Mouse (Mus musculus): ENCODE measurements around the gene Arpc5l. TPM values are rescaled to one million over a fixed set of nuclear protein-coding genes. Genes with fewer than 3 reads are reported as not detected.
"Not testable (repeated sequence)": the region's sequence is repeated elsewhere in the genome, so short reads cannot be mapped to it uniquely, and the experiment has no call there.

Arpc5l gene
- polyA plus RNA-seq, 1 experiment from 2014 or later: 115 TPM

GRCm38 (mm10) chr2:39001866-39002265, 3.3 kb upstream of the Arpc5l start:
- 79% methylated on average over 3 of the region's 3 CpGs for WGBS
- Histone ChIP-seq H3K4me1 (peaks cover 35% of the 10 kb centered on the region), H3K4me3 (no peak overlapping the region), H3K9me3 (no peaks in the 10 kb centered on the region), H3K9ac (no peak overlapping the region), H3K4me2 (replicated peaks) (no peak overlapping the region), H3K27me3 (no peaks in the 10 kb centered on the region), H3K27ac (no peak overlapping the region), H3K36me3 (peaks cover 47% of the 10 kb centered on the region)
- no peak for ATAC-seq (ENCODE audit: low FRiP score, low read depth)

- 57% methylated on average over 8 of the region's 8 CpGs for WGBS
- H3K4me1 ChIP-seq: peaks cover 34% of the 10 kb centered on the region
- H3K27me3 ChIP-seq: no peaks in the 10 kb centered on the region
- peak overlapping the region; percentile 98 for H3K4me2 ChIP-seq (replicated peaks)
- H3K36me3 ChIP-seq: peaks cover 47% of the 10 kb centered on the region
- ATAC-seq (ENCODE audit: low FRiP score, low read depth): no peak
- peak overlapping the region; percentile 50 for H3K9ac ChIP-seq
- no peaks in the 10 kb centered on the region for H3K9me3 ChIP-seq
- no peak overlapping the region for H3K27ac ChIP-seq
- peak overlapping the region; percentile 79 for H3K4me3 ChIP-seq
Observed at GRCm38 (mm10) chr2:39003106-39003505, 2.0 kb upstream of the Arpc5l start.

- H3K4me1 ChIP-seq: peaks cover 34% of the 10 kb centered on the region
- no peaks in the 10 kb centered on the region for H3K27me3 ChIP-seq
- H3K9ac ChIP-seq: peak overlapping the region; percentile 95
- WGBS: 75% methylated on average over 5 of the region's 5 CpGs
- no peak for ATAC-seq (ENCODE audit: low FRiP score, low read depth)
- H3K4me3 ChIP-seq: peak overlapping the region; percentile 79
- no peaks in the 10 kb centered on the region for H3K9me3 ChIP-seq
- no peak overlapping the region for H3K27ac ChIP-seq
- H3K36me3 ChIP-seq: peaks cover 47% of the 10 kb centered on the region
- H3K4me2 ChIP-seq (replicated peaks): peak overlapping the region; percentile 98
Observed at GRCm38 (mm10) chr2:39003512-39003911, 1.6 kb upstream of the Arpc5l start.

- WGBS: 2% methylated on average over 11 of the region's 11 CpGs
- H3K27ac ChIP-seq: peak overlapping the region; percentile 88; the same call in 1 of the 2 replicates
- ATAC-seq (ENCODE audit: low FRiP score, low read depth): no peak
Observed at GRCm38 (mm10) chr2:39004372-39004771, 776 bp upstream of the Arpc5l start.

GRCm38 (mm10) chr2:39005574-39006079, 479 bp downstream of the Arpc5l start, which contains the start of gene Rpl35:
Gene Rpl35 (minus strand): TSS chr2:39005624.
- no peaks in the 10 kb centered on the region for H3K27me3 ChIP-seq
- H3K4me3 ChIP-seq: peak within 1 kb of the TSS; percentile 79
- H3K9ac ChIP-seq: peak within 1 kb of the TSS; percentile 95
- 0 out of 2 replicates have a peak, but pooled peaks have one; percentile 1 for ATAC-seq (ENCODE audit: low FRiP score, low read depth)
- peak within 1 kb of the TSS; percentile 88 for H3K27ac ChIP-seq
- H3K4me2 ChIP-seq (replicated peaks): peak within 1 kb of the TSS; percentile 98
- WGBS: 13% methylated on average over 15 of the region's 15 CpGs
- H3K9me3 ChIP-seq: no peaks in the 10 kb centered on the region
- H3K36me3 ChIP-seq: peaks cover 33% of the 10 kb centered on the region
- peaks cover 47% of the 10 kb centered on the region for H3K4me1 ChIP-seq

More at GRCm38 (mm10) chr2:39004372-39004771, 776 bp upstream of the Arpc5l start:
- Histone ChIP-seq H3K4me2 (replicated peaks) (peak overlapping the region; percentile 98), H3K36me3 (peaks cover 46% of the 10 kb centered on the region), H3K9me3 (no peaks in the 10 kb centered on the region), H3K4me3 (peak overlapping the region; percentile 79), H3K9ac (peak overlapping the region; percentile 95), H3K27me3 (no peaks in the 10 kb centered on the region), H3K4me1 (peaks cover 42% of the 10 kb centered on the region)

GRCm38 (mm10) chr2:39006149-39006730, 1.1 kb downstream of the Arpc5l start:
- 0 out of 2 replicates have a peak overlapping the region, but pooled peaks have one; percentile 95 for H3K9ac ChIP-seq
- peak overlapping the region; percentile 79 for H3K4me3 ChIP-seq
- peaks cover 27% of the 10 kb centered on the region for H3K36me3 ChIP-seq
- WGBS: 87% methylated on average over 14 of the region's 14 CpGs
- H3K27ac ChIP-seq: no peak overlapping the region
- H3K4me1 ChIP-seq: peaks cover 47% of the 10 kb centered on the region
- H3K4me2 ChIP-seq (replicated peaks): peak overlapping the region; percentile 98
- H3K27me3 ChIP-seq: no peaks in the 10 kb centered on the region
- H3K9me3 ChIP-seq: no peaks in the 10 kb centered on the region
- no peak for ATAC-seq (ENCODE audit: low FRiP score, low read depth)

- under 1% methylated on average over 41 of the region's 44 CpGs for WGBS
- peak overlapping the region; percentile 89 for H3K27ac ChIP-seq
- peaks cover 25% of the 10 kb centered on the region for H3K36me3 ChIP-seq
- peak overlapping the region; percentile 66 for H3K4me3 ChIP-seq
- no peaks in the 10 kb centered on the region for H3K27me3 ChIP-seq
- H3K9ac ChIP-seq: peak overlapping the region; percentile 90
- H3K4me2 ChIP-seq (replicated peaks): peak overlapping the region; percentile 91
- H3K4me1 ChIP-seq: peaks cover 43% of the 10 kb centered on the region
- peak; percentile 89 for ATAC-seq (ENCODE audit: low FRiP score, low read depth)
- no peaks in the 10 kb centered on the region for H3K9me3 ChIP-seq
Observed at GRCm38 (mm10) chr2:39007865-39008264, 2.7 kb downstream of the Arpc5l start.

- Histone ChIP-seq H3K27ac (peak overlapping the region; percentile 89), H3K4me2 (replicated peaks) (peak overlapping the region; percentile 91), H3K4me3 (peak overlapping the region; percentile 66), H3K36me3 (peaks cover 25% of the 10 kb centered on the region), H3K27me3 (no peaks in the 10 kb centered on the region), H3K9me3 (no peaks in the 10 kb centered on the region), H3K9ac (peak overlapping the region; percentile 90), H3K4me1 (peaks cover 37% of the 10 kb centered on the region)
- peak; percentile 48 for ATAC-seq (ENCODE audit: low FRiP score, low read depth)
- WGBS: under 1% methylated on average over 25 of the region's 25 CpGs
Observed at GRCm38 (mm10) chr2:39008350-39008851, 3.3 kb downstream of the Arpc5l start.

- Histone ChIP-seq H3K4me2 (replicated peaks) (peak overlapping the region; percentile 91), H3K36me3 (peaks cover 25% of the 10 kb centered on the region), H3K9me3 (no peaks in the 10 kb centered on the region), H3K4me3 (peak overlapping the region; percentile 66), H3K4me1 (peaks cover 32% of the 10 kb centered on the region), H3K9ac (peak overlapping the region; percentile 90), H3K27ac (peak overlapping the region; percentile 89), H3K27me3 (no peaks in the 10 kb centered on the region)
- 26% methylated on average over 3 of the region's 3 CpGs for WGBS
- no peak for ATAC-seq (ENCODE audit: low FRiP score, low read depth)
Observed at GRCm38 (mm10) chr2:39008954-39009365, 3.8 kb downstream of the Arpc5l start.

GRCm38 (mm10) chr2:39010144-39010543, 5.0 kb downstream of the Arpc5l start:
- 90% methylated on average over 5 of the region's 5 CpGs for WGBS
- ATAC-seq (ENCODE audit: low FRiP score, low read depth); H3K9me3 ChIP-seq; H3K9ac ChIP-seq; H3K27me3 ChIP-seq; H3K4me3 ChIP-seq; H3K4me2 ChIP-seq (replicated peaks); H3K27ac ChIP-seq: not testable (repeated sequence)
- peaks cover 28% of the 10 kb centered on the region for H3K4me1 ChIP-seq
- H3K36me3 ChIP-seq: peaks cover 37% of the 10 kb centered on the region

- Histone ChIP-seq H3K4me2 (replicated peaks) (no peak overlapping the region), H3K27ac (no peak overlapping the region), H3K27me3 (no peaks in the 10 kb centered on the region), H3K9ac (no peak overlapping the region), H3K36me3 (peaks cover 48% of the 10 kb centered on the region), H3K4me3 (no peak overlapping the region), H3K4me1 (peaks cover 22% of the 10 kb centered on the region), H3K9me3 (no peaks in the 10 kb centered on the region)
- no peak for ATAC-seq (ENCODE audit: low FRiP score, low read depth)
Observed at GRCm38 (mm10) chr2:39011264-39011663, 6.1 kb downstream of the Arpc5l start.

GRCm38 (mm10) chr2:39011971-39012370, 6.8 kb downstream of the Arpc5l start:
- Histone ChIP-seq H3K27ac (no peak overlapping the region), H3K4me3 (no peak overlapping the region), H3K36me3 (peaks cover 55% of the 10 kb centered on the region), H3K4me1 (peaks cover 17% of the 10 kb centered on the region), H3K4me2 (replicated peaks) (no peak overlapping the region), H3K27me3 (no peaks in the 10 kb centered on the region), H3K9me3 (no peaks in the 10 kb centered on the region), H3K9ac (no peak overlapping the region)
- 89% methylated on average over 3 of the region's 3 CpGs for WGBS
- ATAC-seq (ENCODE audit: low FRiP score, low read depth): no peak

Measured in limb, embryonic 13.5 days (tissue).